Mouse (Mus musculus) lung, embryonic 14.5 days (tissue): ENCODE data around the gene Emilin2. TPM values are rescaled to one million over a fixed set of nuclear protein-coding genes. Genes with fewer than 3 reads are reported as not detected.

Experiments
- ATAC-seq: fragments of 200-750 bp; cut with Nextera tagmentation; 2 replicates; pipeline ENCODE4 v1.8.0; 2017; ENCODE audit warnings: mild to moderate bottlenecking, moderate TSS enrichment, moderate library complexity; ENCODE audit not compliant: insufficient read depth
- DNase-seq: peaks from one replicate; pipeline ENCODE4 v3.0.0-alpha.2; 2015
- H3K27ac ChIP-seq: fragments of 300-500 bp; sonication (generic); 2 replicates; pipeline ENCODE4 v1.5.1; 2014; ENCODE audit warnings: low read depth, mild to moderate bottlenecking, moderate library complexity
- H3K27me3 ChIP-seq: fragments of 300-500 bp; sonication (generic); 2 replicates; pipeline ENCODE4 v1.6.1; 2014; ENCODE audit warnings: low read length, control low read depth; ENCODE audit not compliant: insufficient read depth
- H3K36me3 ChIP-seq: fragments of 300-500 bp; sonication (generic); 2 replicates; pipeline ENCODE4 v1.6.1; 2014; ENCODE audit warnings: control low read depth; ENCODE audit not compliant: insufficient read depth
- H3K4me1 ChIP-seq: fragments of 300-500 bp; sonication (generic); 2 replicates; pipeline ENCODE4 v1.6.1; 2014; ENCODE audit warnings: antibody characterized with exemption, control low read depth; ENCODE audit not compliant: insufficient read depth
- H3K4me2 ChIP-seq: fragments of 300-500 bp; sonication (generic); 2 replicates; pipeline ENCODE4 v1.6.1; 2014; ENCODE audit warnings: mild to moderate bottlenecking
- H3K4me3 ChIP-seq: fragments of 300-500 bp; sonication (generic); 2 replicates; pipeline ENCODE4 v1.5.1; 2014; ENCODE audit warnings: low read depth, low read length
- H3K9ac ChIP-seq: fragments of 300-500 bp; sonication (generic); 2 replicates; pipeline ENCODE4 v1.6.1; 2014
- H3K9me3 ChIP-seq: fragments of 300-500 bp; sonication (generic); 2 replicates; pipeline ENCODE4 v1.6.1; 2016; ENCODE audit warnings: low read depth, low read length, control low read depth
- CTCF ChIP-seq: IDR thresholded peaks from 2 replicates; pipeline ENCODE4 v1.5.1; 2016; ENCODE audit warnings: antibody characterized with exemption, low read depth
- WGBS: fragments of 180-500 bp; shearing (Covaris S2); extraction: QIAGEN DNeasy Blood & Tissue Kit; methylation state at CpG from one replicate; pipeline ENCODE4 v1.1.7; 2014; 5-methylcytosine and 5-hydroxymethylcytosine counted together
- polyA plus RNA-seq: library from polyadenylated mRNA; unstranded; fragments of >200 nt; fragmentation: Nextera tagmentation; extraction: Ambion mirVana; gene quantifications from 2 replicates; pipeline ENCODE4 v1.2.1, GENCODE M21; 2014

The Emilin2 gene
- polyA plus RNA-seq, 1 experiment from 2014 or later: 3.8 TPM

DNA sequence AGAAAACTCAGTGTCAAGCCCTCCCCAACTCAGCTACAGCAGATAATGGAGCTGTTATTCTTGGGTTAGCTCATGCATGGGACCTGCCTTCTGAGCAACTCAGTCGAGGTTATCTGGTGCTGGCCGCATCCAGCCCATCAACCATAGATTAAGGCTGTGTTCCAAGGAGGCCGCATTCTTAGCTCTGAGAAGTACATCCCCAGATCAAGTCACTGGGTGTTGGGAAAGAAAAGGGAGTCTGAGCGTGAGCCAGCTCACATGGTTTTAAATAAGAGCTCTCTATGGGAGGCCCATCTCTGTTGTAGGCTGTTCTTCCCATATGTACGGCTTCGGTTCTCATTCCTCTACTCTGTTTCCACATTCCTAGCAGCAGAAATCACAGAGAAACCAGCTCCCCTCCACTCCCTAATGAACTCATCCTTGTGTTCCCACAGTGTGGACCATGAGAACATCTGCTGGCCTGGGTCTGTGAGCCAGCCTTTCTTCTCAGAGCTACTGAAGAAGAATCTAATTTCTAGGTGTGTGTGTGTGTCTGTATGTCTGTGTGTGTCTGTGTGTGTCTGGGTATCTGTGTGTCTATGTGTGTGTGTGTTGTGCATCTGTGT lies 22.1 kb downstream of the Emilin2 start:
- DNase-seq: peak; percentile 18
- H3K9me3 ChIP-seq: no peaks in the 10 kb centered on the region
- ATAC-seq: no peak
- 64% methylated on average over 6 of the region's 6 CpGs for WGBS
- H3K27ac ChIP-seq: peak overlapping the region; percentile 36
- TF ChIP-seq CTCF: no peak
- no peaks in the 10 kb centered on the region for H3K36me3 ChIP-seq
- no peak overlapping the region for H3K4me2 ChIP-seq
- H3K27me3 ChIP-seq: no peaks in the 10 kb centered on the region
- H3K9ac ChIP-seq: no peak overlapping the region
- no peak overlapping the region for H3K4me3 ChIP-seq
- peaks cover 10% of the 10 kb centered on the region; the same call in 1 of the 2 replicates for H3K4me1 ChIP-seq

DNA sequence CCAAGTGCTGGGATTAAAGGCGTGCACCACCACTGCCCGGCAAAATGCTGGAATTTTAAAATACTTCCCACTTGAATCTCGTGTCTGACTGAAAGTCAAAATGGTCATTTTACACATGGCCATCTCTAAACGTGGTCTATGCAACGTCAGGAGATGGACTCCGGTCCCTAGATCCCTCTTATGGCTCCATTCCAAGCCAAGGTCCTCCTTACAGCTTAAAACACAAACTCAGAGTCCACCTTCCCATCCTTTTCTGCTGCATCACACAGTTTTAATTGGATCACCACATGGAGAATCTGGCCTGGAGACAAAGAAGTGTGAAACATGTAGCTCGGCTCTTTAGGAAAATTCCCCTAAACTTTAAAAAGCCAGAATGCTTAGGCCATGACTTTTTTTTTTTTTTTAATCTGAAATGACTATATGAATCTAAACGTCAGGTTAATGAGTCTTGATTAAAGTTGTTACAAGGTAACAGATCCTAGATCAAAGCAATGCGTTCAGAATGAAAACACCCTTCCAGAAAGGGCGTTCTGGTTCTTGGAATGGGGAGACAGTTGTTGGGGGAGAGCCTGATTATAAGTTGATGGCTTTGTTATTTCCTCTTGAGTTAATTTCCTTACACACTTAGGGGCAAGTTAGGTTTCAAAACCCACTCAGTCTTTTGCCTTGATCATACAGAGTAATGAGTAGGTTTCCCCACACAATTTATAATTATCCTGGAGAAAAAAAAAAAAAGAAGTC lies 22.8 kb downstream of the Emilin2 start:
- H3K9me3 ChIP-seq: no peaks in the 10 kb centered on the region
- H3K9ac ChIP-seq: no peak overlapping the region
- H3K4me3 ChIP-seq: no peak overlapping the region
- no peak overlapping the region for H3K4me2 ChIP-seq
- no peak for ATAC-seq
- TF ChIP-seq CTCF: no peak
- H3K4me1 ChIP-seq: peaks cover 10% of the 10 kb centered on the region; the same call in 1 of the 2 replicates
- WGBS: 84% methylated on average over 10 of the region's 10 CpGs
- DNase-seq: no peak
- H3K27me3 ChIP-seq: no peaks in the 10 kb centered on the region
- H3K27ac ChIP-seq: peak overlapping the region; percentile 18; the same call in 1 of the 2 replicates
- H3K36me3 ChIP-seq: no peaks in the 10 kb centered on the region

DNA sequence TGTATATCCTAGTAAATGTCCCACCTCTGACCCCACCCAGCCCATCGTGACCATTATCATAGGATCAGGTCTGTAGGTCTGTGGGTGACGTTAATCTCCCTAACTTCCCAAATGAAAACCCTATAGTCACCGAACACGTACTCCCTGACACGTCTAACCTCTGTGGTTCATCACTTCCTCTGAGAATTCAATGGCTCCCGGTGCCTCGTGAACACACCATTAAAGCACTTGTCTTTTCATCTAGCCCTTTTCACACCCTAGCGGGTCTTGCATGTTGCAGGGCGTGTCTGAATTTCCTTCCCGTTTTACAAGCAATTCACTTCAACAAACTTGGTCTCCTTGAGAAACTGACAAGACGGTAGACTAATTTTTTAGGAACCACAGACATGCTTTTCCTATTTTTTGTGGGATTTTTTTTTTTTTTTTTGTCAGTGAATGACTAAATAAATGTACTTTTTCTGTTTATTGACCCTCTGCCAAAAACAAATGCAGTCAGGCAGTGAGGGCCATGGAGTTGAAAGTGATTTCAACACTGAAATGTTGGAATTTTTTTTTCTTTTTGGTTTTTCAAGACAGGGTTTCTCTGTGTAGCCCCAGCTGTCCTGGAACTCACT lies 23.5 kb downstream of the Emilin2 start:
- no peaks in the 10 kb centered on the region for H3K27me3 ChIP-seq
- H3K4me1 ChIP-seq: peaks cover 10% of the 10 kb centered on the region; the same call in 1 of the 2 replicates
- no peak overlapping the region for H3K27ac ChIP-seq
- no peak overlapping the region for H3K9ac ChIP-seq
- no peak for TF ChIP-seq CTCF
- 80% methylated on average over 11 of the region's 11 CpGs for WGBS
- H3K4me2 ChIP-seq: no peak overlapping the region
- no peaks in the 10 kb centered on the region for H3K36me3 ChIP-seq
- H3K9me3 ChIP-seq: no peaks in the 10 kb centered on the region
- DNase-seq (peak; percentile 32), ATAC-seq (no peak)
- H3K4me3 ChIP-seq: no peak overlapping the region

DNA sequence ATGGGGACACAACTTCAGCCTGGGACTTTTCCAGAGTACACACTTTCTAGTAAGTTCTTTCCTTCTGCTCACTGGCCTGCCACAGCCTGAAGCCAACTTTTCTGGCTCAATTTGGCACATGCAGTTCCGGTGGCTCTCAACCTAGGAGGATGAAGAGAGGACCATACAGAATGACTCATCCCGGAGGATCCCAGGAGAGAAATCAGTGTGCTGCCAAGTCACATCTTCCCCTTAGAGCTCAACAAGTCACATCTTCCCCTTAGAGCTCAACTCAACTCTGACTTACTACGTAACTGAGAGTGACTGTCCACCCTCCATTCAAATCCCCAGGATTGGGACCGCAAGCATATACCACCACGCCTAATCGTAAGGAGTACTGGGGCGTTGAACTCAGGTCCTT lies 24.2 kb downstream of the Emilin2 start:
- H3K4me3 ChIP-seq: no peak overlapping the region
- no peaks in the 10 kb centered on the region for H3K27me3 ChIP-seq
- H3K27ac ChIP-seq: no peak overlapping the region
- H3K4me2 ChIP-seq: no peak overlapping the region
- ATAC-seq: no peak
- H3K9ac ChIP-seq: no peak overlapping the region
- H3K4me1 ChIP-seq: peaks cover 10% of the 10 kb centered on the region; the same call in 1 of the 2 replicates
- no peak for TF ChIP-seq CTCF
- no peak for DNase-seq
- no peaks in the 10 kb centered on the region for H3K9me3 ChIP-seq
- WGBS: 95% methylated on average over 7 of the region's 7 CpGs
- H3K36me3 ChIP-seq: no peaks in the 10 kb centered on the region

- no peak for TF ChIP-seq CTCF
- DNase-seq (peak; percentile 25), ATAC-seq (0 out of 2 replicates have a peak, but pooled peaks have one; percentile 22)
- WGBS: 55% methylated on average over 6 of the region's 6 CpGs
- Histone ChIP-seq H3K36me3 (no peaks in the 10 kb centered on the region), H3K27me3 (no peaks in the 10 kb centered on the region), H3K9ac (no peak overlapping the region), H3K9me3 (no peaks in the 10 kb centered on the region), H3K4me2 (no peak overlapping the region), H3K4me3 (no peak overlapping the region), H3K4me1 (peaks cover 10% of the 10 kb centered on the region; the same call in 1 of the 2 replicates), H3K27ac (no peak overlapping the region)
Observed at GRCm38 (mm10) chr17:71285929-71286328, 25.8 kb downstream of the Emilin2 start.

- Histone ChIP-seq H3K4me2 (no peak overlapping the region), H3K9me3 (no peaks in the 10 kb centered on the region), H3K9ac (no peak overlapping the region), H3K4me1 (peaks cover 10% of the 10 kb centered on the region; the same call in 1 of the 2 replicates), H3K27me3 (no peaks in the 10 kb centered on the region), H3K36me3 (no peaks in the 10 kb centered on the region), H3K4me3 (no peak overlapping the region), H3K27ac (no peak overlapping the region)
- WGBS: 12% methylated on average over 6 of the region's 6 CpGs
- no peak for TF ChIP-seq CTCF
- DNase-seq: peak; percentile 54
- peak; percentile 33; the same call in 1 of the 2 replicates for ATAC-seq
Observed at GRCm38 (mm10) chr17:71284890-71285289, 26.9 kb downstream of the Emilin2 start.

DNA sequence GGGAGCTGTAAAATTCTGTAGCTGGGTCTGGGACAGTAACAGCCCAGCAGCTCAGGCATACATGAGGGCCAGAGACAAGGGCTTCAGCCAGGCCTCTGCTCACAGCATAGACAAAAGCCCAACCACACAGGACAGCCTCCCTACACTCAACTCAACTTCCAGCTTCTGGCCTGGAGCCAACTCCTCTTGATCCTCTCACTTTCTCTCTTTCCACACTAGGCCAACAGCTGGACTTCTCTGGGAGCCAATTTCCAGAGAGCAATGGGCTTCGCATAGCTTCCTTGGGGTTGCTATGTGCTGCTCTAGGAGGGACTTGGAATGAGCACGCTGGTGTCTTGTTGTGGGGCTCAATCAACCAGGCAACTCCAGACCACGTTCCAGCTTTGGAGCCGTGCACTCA lies 28.5 kb downstream of the Emilin2 start:
- no peak overlapping the region for H3K9ac ChIP-seq
- no peak overlapping the region for H3K4me2 ChIP-seq
- TF ChIP-seq CTCF: no peak
- H3K27ac ChIP-seq: peak overlapping the region; percentile 1; the same call in 1 of the 2 replicates
- no peaks in the 10 kb centered on the region for H3K27me3 ChIP-seq
- H3K4me1 ChIP-seq: peaks cover 10% of the 10 kb centered on the region; the same call in 1 of the 2 replicates
- no peak overlapping the region for H3K4me3 ChIP-seq
- H3K9me3 ChIP-seq: no peaks in the 10 kb centered on the region
- H3K36me3 ChIP-seq: no peaks in the 10 kb centered on the region
- peak; percentile 94 for ATAC-seq
- DNase-seq: peak; percentile 96
- WGBS: 46% methylated on average over 4 of the region's 4 CpGs
